Mouse (Mus musculus) layer of hippocampus, postnatal 14 days (tissue): Measurements from ENCODE around the gene Serpina3b. TPM values are rescaled to one million over a fixed set of nuclear protein-coding genes. Genes with fewer than 3 reads are reported as not detected.

Source experiments
- DNase-seq, 2 experiments: peaks; one replicate each; pipeline ENCODE4 v3.0.0; 2021 to 2022; ENCODE audit warnings: low spot score in 2 of 2, mixed read lengths in 1 of 2
- total RNA-seq, 2 experiments: library from RNA; stranded (reverse); gene quantifications; 2 replicates each; pipeline ENCODE4 v1.2.3; 2021

Serpina3b gene
- total RNA-seq, 2 experiments from 2014 or later: not detected

- no peak for DNase-seq
Observed at GRCm38 (mm10) chr12:104174747-104175146, 47.0 kb downstream of the Serpina3b start.

- DNase-seq: peak in 1 of 2 experiments; percentile 33
Observed at GRCm38 (mm10) chr12:104175636-104176035, 47.8 kb downstream of the Serpina3b start.

- DNase-seq: no peak
Observed at GRCm38 (mm10) chr12:104178577-104178976, 50.8 kb downstream of the Serpina3b start.

GRCm38 (mm10) chr12:104178987-104179386 lies 51.2 kb downstream of the Serpina3b start:
- no peak for DNase-seq

- DNase-seq: no peak
Observed at GRCm38 (mm10) chr12:104185046-104185445, 57.2 kb downstream of the Serpina3b start.

GRCm38 (mm10) chr12:104186041-104186581 lies 58.3 kb downstream of the Serpina3b start:
- no peak for DNase-seq

Other genes with a start within 250 kb of the Serpina3b start
- gene Serpina1c, start 223.1 kb upstream of the Serpina3b start, total RNA-seq: not detected
- not detected for gene Serpina1e, start 169.0 kb upstream of the Serpina3b start, total RNA-seq
- gene Serpina11, start 138.0 kb upstream of the Serpina3b start, total RNA-seq: not detected
- gene Serpina9, start 114.2 kb upstream of the Serpina3b start, total RNA-seq: under 1 TPM in 1 of 2 experiments, not detected in 1; 0.18 TPM
- gene Serpina12, start 83.6 kb upstream of the Serpina3b start, total RNA-seq: not detected
- gene Serpina5, start 26.9 kb upstream of the Serpina3b start, total RNA-seq: not detected
- not detected for gene Serpina3a, start 15.3 kb upstream of the Serpina3b start, total RNA-seq
- under 1 TPM in 1 of 2 experiments, not detected in 1; 0.32 TPM for gene Serpina3c, start 25.9 kb downstream of the Serpina3b start, total RNA-seq
- not detected for gene Serpina3f, start 86.5 kb downstream of the Serpina3b start, total RNA-seq
- gene Serpina3g, start 108.2 kb downstream of the Serpina3b start, total RNA-seq: 1 to 10 TPM in 1 of 2 experiments, under 1 TPM in 1; 0.76 to 1.2 TPM
- under 1 TPM; 0.64 to 0.88 TPM for gene Serpina3i, start 135.1 kb downstream of the Serpina3b start, total RNA-seq
- gene Serpina3j, start 186.6 kb downstream of the Serpina3b start, total RNA-seq: not detected
- not detected for gene Serpina3k, start 210.5 kb downstream of the Serpina3b start, total RNA-seq
- under 1 TPM in 1 of 2 experiments, not detected in 1; 0.45 TPM for gene Serpina3m, start 210.5 kb downstream of the Serpina3b start, total RNA-seq